Mouse (Mus musculus): Measurements from ENCODE around the gene Npm3. TPM values are rescaled to one million over a fixed set of nuclear protein-coding genes. Genes with fewer than 3 reads are reported as not detected.

The Npm3 gene
- polyA plus RNA-seq (2012; ENCODE audit: insufficient read depth, low replicate concordance): 7.1 and 43.7 TPM in 2 replicates

DNA sequence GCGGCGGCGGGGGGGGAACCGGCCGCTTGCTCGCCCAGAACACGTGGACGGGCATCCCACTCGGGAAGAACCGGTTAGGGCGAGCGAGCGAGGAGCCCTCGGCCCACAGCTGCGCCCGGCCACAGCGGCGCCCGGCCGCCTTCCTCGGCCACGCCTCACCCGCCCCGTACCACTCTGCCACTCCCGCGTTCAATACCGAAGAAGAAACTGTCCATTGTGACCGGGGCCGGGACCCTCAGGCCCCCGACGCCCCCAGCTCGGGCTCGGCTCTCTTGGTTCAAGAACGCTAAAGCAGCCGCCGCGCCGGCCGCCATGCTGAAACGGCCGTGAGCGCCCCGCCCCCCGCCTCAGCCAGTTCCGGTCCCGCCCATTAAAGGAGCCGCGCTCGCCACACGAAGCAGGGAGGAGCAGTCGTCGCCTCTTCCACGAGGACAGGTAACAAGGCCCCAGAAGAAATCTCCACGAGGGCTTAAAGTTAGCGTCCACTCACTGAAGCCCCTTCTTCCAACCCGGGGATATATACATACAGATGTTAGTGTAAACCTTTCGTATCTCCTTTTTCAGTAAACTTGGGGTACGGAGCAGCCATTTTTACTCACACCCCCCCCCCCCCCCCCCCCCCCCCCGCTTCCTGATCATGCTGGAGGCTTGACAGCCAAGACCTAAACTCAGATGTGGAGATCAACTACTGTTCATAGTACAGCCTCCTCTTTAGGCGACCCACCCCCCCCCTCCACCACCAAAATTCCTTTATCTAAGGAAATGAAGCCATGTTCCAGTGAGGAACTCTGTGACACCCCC lies at the start of gene Npm3:
Gene Npm3, minus strand, starts transcription at position 349 of the 801 bp plus-strand sequence.
- peaks cover 53% of the 10 kb centered on the region for H3K36me3 ChIP-seq (replicated peaks; ENCODE audit: low read length)
- no peak for TF ChIP-seq FLI1 (IDR thresholded peaks at IDR 0.05; ENCODE audit: low read length)
- TF ChIP-seq GATA1 (IDR thresholded peaks at IDR 0.05; ENCODE audit: borderline replicate concordance, low read length): no peak
- H3K4me1 ChIP-seq: peaks cover 66% of the 10 kb centered on the region

DNA sequence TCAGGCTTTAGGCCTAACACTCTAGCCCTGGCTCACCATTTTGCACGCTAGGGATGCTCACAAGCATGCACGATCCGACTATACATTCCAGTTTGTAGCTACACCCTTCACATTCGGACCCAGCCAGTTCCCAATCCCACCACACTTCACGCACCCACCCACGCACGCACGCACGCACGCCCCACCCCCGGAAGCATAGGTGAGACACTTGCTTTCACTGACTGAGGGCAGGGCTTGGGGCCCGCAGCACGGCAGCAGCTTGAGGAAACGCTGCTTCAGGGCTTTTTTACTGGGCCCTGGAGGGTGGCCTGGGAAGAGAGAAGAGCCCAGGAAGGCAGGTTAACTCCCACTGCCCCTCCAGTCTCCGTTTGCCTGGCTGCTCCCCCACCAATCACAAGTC lies 47.5 kb upstream of the Npm3 start:
- Histone ChIP-seq H3K9me3 (peaks cover 23% of the 10 kb centered on the region), H3K27me3 (replicated peaks) (peaks cover 17% of the 10 kb centered on the region), H3K4me1 (peaks cover 8% of the 10 kb centered on the region; the same call in 1 of the 2 replicates), H3K36me3 (replicated peaks; ENCODE audit: low read length) (no peaks in the 10 kb centered on the region), H3K4me3 (replicated peaks) (no peak overlapping the region)
- TF ChIP-seq FLI1 (IDR thresholded peaks at IDR 0.05; ENCODE audit: low read length) (no peak), GATA1 (IDR thresholded peaks at IDR 0.05; ENCODE audit: borderline replicate concordance, low read length) (no peak)

More for the DNA sequence above, at the start of gene Npm3:
- Histone ChIP-seq H3K9me3 (no peaks in the 10 kb centered on the region), H3K4me3 (replicated peaks) (peak within 1 kb of the TSS; percentile 95), H3K27me3 (replicated peaks) (peaks cover 18% of the 10 kb centered on the region)

GRCm38 (mm10) chr19:45796061-45796556 lies 46.7 kb upstream of the Npm3 start:
- TF ChIP-seq GATA1 (IDR thresholded peaks at IDR 0.05; ENCODE audit: borderline replicate concordance, low read length): no peak
- TF ChIP-seq FLI1 (IDR thresholded peaks at IDR 0.05; ENCODE audit: low read length): no peak
- no peak overlapping the region for H3K4me3 ChIP-seq (replicated peaks)
- H3K4me1 ChIP-seq: peaks cover 8% of the 10 kb centered on the region; the same call in 1 of the 2 replicates
- peaks cover 17% of the 10 kb centered on the region for H3K27me3 ChIP-seq (replicated peaks)
- peaks cover 23% of the 10 kb centered on the region for H3K9me3 ChIP-seq
- no peaks in the 10 kb centered on the region for H3K36me3 ChIP-seq (replicated peaks; ENCODE audit: low read length)

GRCm38 (mm10) chr19:45795406-45795944 lies 46.1 kb upstream of the Npm3 start:
- Histone ChIP-seq H3K4me3 (replicated peaks) (no peak overlapping the region), H3K27me3 (replicated peaks) (peaks cover 17% of the 10 kb centered on the region), H3K9me3 (peaks cover 23% of the 10 kb centered on the region), H3K4me1 (peaks cover 14% of the 10 kb centered on the region), H3K36me3 (replicated peaks; ENCODE audit: low read length) (no peaks in the 10 kb centered on the region)
- TF ChIP-seq GATA1 (IDR thresholded peaks at IDR 0.05; ENCODE audit: borderline replicate concordance, low read length) (no peak), FLI1 (IDR thresholded peaks at IDR 0.05; ENCODE audit: low read length) (no peak)

GRCm38 (mm10) chr19:45794718-45795117 lies 45.3 kb upstream of the Npm3 start:
- Histone ChIP-seq H3K4me1 (peaks cover 18% of the 10 kb centered on the region), H3K36me3 (replicated peaks; ENCODE audit: low read length) (no peaks in the 10 kb centered on the region), H3K9me3 (peaks cover 15% of the 10 kb centered on the region), H3K4me3 (replicated peaks) (no peak overlapping the region), H3K27me3 (replicated peaks) (peaks cover 17% of the 10 kb centered on the region)
- no peak for TF ChIP-seq GATA1 (IDR thresholded peaks at IDR 0.05; ENCODE audit: borderline replicate concordance, low read length)
- no peak for TF ChIP-seq FLI1 (IDR thresholded peaks at IDR 0.05; ENCODE audit: low read length)

- TF ChIP-seq FLI1 (IDR thresholded peaks at IDR 0.05; ENCODE audit: low read length): no peak
- TF ChIP-seq GATA1 (IDR thresholded peaks at IDR 0.05; ENCODE audit: borderline replicate concordance, low read length): no peak
- Histone ChIP-seq H3K4me3 (replicated peaks) (no peak overlapping the region), H3K4me1 (peaks cover 27% of the 10 kb centered on the region), H3K9me3 (no peaks in the 10 kb centered on the region), H3K27me3 (replicated peaks) (peaks cover 15% of the 10 kb centered on the region), H3K36me3 (replicated peaks; ENCODE audit: low read length) (no peaks in the 10 kb centered on the region)
These were observed 43.0 kb upstream of the Npm3 start for GRCm38 (mm10) chr19:45792404-45792803.

DNA sequence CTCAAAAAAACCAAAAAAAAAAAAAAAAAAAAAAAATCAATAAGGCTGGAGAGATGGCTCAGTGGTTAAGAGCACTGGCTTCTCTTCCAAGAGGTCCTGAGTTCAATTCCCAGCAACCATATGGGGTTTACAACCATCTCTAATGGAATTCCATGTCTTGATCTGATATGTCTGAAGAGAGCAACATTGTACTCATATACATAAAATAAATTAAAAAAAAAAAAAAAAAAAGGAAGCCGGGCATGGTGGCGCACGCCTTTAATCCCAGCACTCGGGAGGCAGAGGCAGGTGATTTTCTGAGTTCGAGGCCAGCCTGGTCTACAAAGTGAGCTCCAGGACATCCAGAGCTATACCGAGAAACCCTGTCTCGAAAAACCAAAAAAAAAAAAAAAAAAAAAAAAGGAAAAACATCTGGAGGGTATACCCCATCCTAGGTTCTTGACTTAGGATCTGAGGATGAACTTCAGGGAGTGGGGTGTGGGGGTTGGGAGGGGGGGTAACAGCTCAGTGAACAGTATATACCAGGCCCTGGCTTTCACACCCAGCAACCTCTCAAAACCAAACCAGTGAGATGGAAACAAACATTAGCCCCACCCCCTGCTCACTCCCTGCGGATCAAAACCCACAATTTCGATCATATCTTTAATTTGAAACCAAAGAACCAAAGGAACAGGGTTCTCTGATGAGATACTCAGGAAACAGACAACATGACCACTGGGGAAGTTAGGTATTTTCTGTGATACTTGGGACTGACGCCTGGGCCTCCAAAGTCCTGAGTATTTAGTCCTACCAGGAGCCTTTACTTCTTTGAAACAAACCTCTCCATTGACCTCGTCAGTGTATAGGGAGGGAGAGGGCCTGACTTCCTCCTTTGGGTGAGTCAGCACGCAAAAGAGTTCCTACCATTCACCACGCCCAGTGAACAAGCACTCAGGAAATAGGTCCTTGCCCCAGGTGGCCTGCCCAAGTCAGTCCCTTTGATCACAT lies 40.8 kb upstream of the Npm3 start:
- Histone ChIP-seq H3K9me3 (no peaks in the 10 kb centered on the region), H3K4me1 (peaks cover 34% of the 10 kb centered on the region), H3K36me3 (replicated peaks; ENCODE audit: low read length) (no peaks in the 10 kb centered on the region), H3K4me3 (replicated peaks) (peak overlapping the region; percentile 47), H3K27me3 (replicated peaks) (peaks cover 9% of the 10 kb centered on the region)
- TF ChIP-seq GATA1 (IDR thresholded peaks at IDR 0.05; ENCODE audit: borderline replicate concordance, low read length) (no peak), FLI1 (IDR thresholded peaks at IDR 0.05; ENCODE audit: low read length) (no peak)

DNA sequence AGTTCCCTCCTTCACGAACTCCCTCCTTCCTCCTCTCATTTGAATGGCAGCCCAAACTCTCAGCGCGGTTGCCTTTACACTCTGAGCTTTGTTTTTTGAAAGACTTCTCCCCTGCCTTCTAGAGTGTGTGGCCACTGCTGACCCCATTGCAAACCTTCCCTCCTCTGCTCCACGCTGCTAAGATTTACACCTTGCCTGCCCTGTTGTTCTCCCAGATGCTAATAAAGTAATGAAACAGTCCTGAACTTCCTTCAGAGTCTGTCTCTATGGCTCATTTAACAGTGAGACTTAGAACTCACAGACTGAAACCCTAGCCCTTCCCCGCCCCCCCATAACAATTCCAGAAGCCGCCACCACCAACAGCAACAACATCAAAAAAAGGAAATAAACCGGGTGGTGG lies 40.0 kb upstream of the Npm3 start:
- Histone ChIP-seq H3K9me3 (no peaks in the 10 kb centered on the region), H3K36me3 (replicated peaks; ENCODE audit: low read length) (no peaks in the 10 kb centered on the region), H3K27me3 (replicated peaks) (peaks cover 7% of the 10 kb centered on the region), H3K4me3 (replicated peaks) (no peak overlapping the region), H3K4me1 (peaks cover 36% of the 10 kb centered on the region)
- TF ChIP-seq GATA1 (IDR thresholded peaks at IDR 0.05; ENCODE audit: borderline replicate concordance, low read length) (no peak), FLI1 (IDR thresholded peaks at IDR 0.05; ENCODE audit: low read length) (no peak)

DNA sequence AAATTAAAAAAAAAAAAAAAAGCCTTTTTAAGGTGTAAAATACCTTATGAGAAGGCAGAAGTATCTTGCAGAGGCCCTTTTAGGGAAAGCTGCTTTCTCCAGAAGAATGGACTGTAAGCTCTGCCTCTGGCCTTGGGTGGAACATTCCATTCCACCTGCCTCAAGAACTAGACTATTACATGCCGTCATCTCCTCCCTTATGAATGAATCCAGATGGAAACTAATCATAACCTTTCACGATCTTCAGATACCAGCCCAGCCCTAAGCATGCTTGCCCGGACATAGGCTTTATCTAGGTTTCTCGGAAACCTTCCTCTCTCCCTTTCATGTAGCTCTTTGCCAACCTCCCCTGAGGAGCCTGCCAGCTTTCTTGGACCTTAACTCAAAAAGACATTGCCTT lies 38.9 kb upstream of the Npm3 start:
- Histone ChIP-seq H3K36me3 (replicated peaks; ENCODE audit: low read length) (no peaks in the 10 kb centered on the region), H3K27me3 (replicated peaks) (peaks cover 2% of the 10 kb centered on the region), H3K4me1 (peaks cover 40% of the 10 kb centered on the region), H3K4me3 (replicated peaks) (no peak overlapping the region), H3K9me3 (no peaks in the 10 kb centered on the region)
- TF ChIP-seq GATA1 (IDR thresholded peaks at IDR 0.05; ENCODE audit: borderline replicate concordance, low read length): no peak
- no peak for TF ChIP-seq FLI1 (IDR thresholded peaks at IDR 0.05; ENCODE audit: low read length)

All from megakaryocyte, embryonic 14.5 days (primary cell).